In genomic region chr9:28281025-28281424, GRCm38 (mm10) we compare ENCODE assay signal across 17 mouse cellular contexts.
DNase-seq lines count a peak whose midpoint lies in the region; ATAC-seq and TF ChIP-seq lines count a peak whose summit lies in the region.
"Had no signal": no experiment of that assay in that cellular context is flagged by ENCODE, and none has a peak within 500 bp of the region (broad histone marks: within the 10 kb centered on the region; RNA-seq: fewer than 3 reads in every experiment).

No protein-coding gene starts in this region.

- TF ChIP-seq POLR2A in heart, adult 2 months (IDR thresholded peaks at IDR 0.05; ENCODE audit: insufficient read depth, low read depth, low read length): no peak

- H3K79me2 ChIP-seq in heart, adult 2 months (replicated peaks; ENCODE audit: control insufficient read depth, insufficient read depth, low read length): no peaks in the 10 kb centered on the region

- no peak overlapping the region for H3K27ac ChIP-seq in hindbrain, embryonic 15.5 days (replicated peaks)
- no peak overlapping the region for H3K27ac ChIP-seq in hindbrain, embryonic 12.5 days
- peak overlapping the region; percentile 36 for H3K27ac ChIP-seq in heart, adult 2 months
- H3K27ac ChIP-seq: forebrain, embryonic 12.5 days; heart, embryonic 13.5 days; hindbrain, postnatal 0 days; limb, embryonic 13.5 days; liver, embryonic 14.5 days; midbrain, embryonic 13.5 days had no signal

- H3K9me3 ChIP-seq in hindbrain, embryonic 15.5 days: no peaks in the 10 kb centered on the region
- H3K9me3 ChIP-seq in hindbrain, embryonic 12.5 days (replicated peaks): no peaks in the 10 kb centered on the region
- H3K9me3 ChIP-seq: forebrain, embryonic 12.5 days; heart, embryonic 13.5 days; limb, embryonic 13.5 days; midbrain, embryonic 13.5 days had no signal

- intact Hi-C loops in heart, adult 2 months (cut with DNase I): no loop called here
- intact Hi-C loops in heart, postnatal 14 days (cut with DNase I): no loop called here

- ATAC-seq in hindbrain, embryonic 15.5 days (ENCODE audit: low FRiP score, low read depth): 0 out of 2 replicates have a peak, but pooled peaks have one; percentile 48
- no peak for ATAC-seq in hindbrain, embryonic 12.5 days (ENCODE audit: low FRiP score)
- ATAC-seq: hindbrain, postnatal 0 days; midbrain, embryonic 13.5 days had no signal

- H3K4me1 ChIP-seq in hindbrain, embryonic 15.5 days (replicated peaks): peaks cover 9% of the 10 kb centered on the region; the same call in 1 of the 2 replicates
- peaks cover 3% of the 10 kb centered on the region for H3K4me1 ChIP-seq in hindbrain, embryonic 12.5 days
- H3K4me1 ChIP-seq in heart, adult 2 months (ENCODE audit: control insufficient read depth, insufficient read depth, low read length): peaks cover 4% of the 10 kb centered on the region; the same call in 1 of the 2 replicates
- H3K4me1 ChIP-seq: forebrain, embryonic 12.5 days; limb, embryonic 13.5 days had no signal

- H3K9ac ChIP-seq in hindbrain, embryonic 15.5 days: no peak overlapping the region
- H3K9ac ChIP-seq in hindbrain, embryonic 12.5 days: no peak overlapping the region
- no peak overlapping the region for H3K9ac ChIP-seq in heart, adult 2 months (ENCODE audit: low read depth, low read length)
- H3K9ac ChIP-seq: forebrain, embryonic 12.5 days; heart, embryonic 13.5 days; limb, embryonic 13.5 days; liver, embryonic 14.5 days; midbrain, embryonic 13.5 days had no signal

- peak; percentile 63 for DNase-seq in brain, adult 2 months (ENCODE audit: low read depth, low spot score)
- DNase-seq in heart, adult 2 months: peak; percentile 37 to 50
- peak; percentile 13 to 41 for DNase-seq in heart, postnatal 14 days
- DNase-seq in natural killer cell, adult 2 months (ENCODE audit: low spot score in 2 of 2): no peak
- no peak for DNase-seq in testis, postnatal 10 days (ENCODE audit: low spot score)
- DNase-seq: cerebellum, postnatal 10 days; embryo, embryonic 11 days; kidney, adult 18-20 months; kidney, postnatal 10 days had no signal

- H3K27me3 ChIP-seq in hindbrain, embryonic 15.5 days: no peaks in the 10 kb centered on the region
- H3K27me3 ChIP-seq in hindbrain, embryonic 12.5 days: no peaks in the 10 kb centered on the region
- H3K27me3 ChIP-seq in heart, adult 2 months (ENCODE audit: control insufficient read depth, insufficient read depth, low read length): no peaks in the 10 kb centered on the region
- H3K27me3 ChIP-seq: forebrain, embryonic 12.5 days; heart, embryonic 13.5 days; midbrain, embryonic 13.5 days had no signal

- H3K36me3 ChIP-seq in hindbrain, embryonic 15.5 days: no peaks in the 10 kb centered on the region
- H3K36me3 ChIP-seq in hindbrain, embryonic 12.5 days: no peaks in the 10 kb centered on the region
- H3K36me3 ChIP-seq in heart, adult 2 months (ENCODE audit: control insufficient read depth, insufficient read depth, low read length): no peaks in the 10 kb centered on the region
- H3K36me3 ChIP-seq: forebrain, embryonic 12.5 days; heart, embryonic 13.5 days; limb, embryonic 13.5 days; midbrain, embryonic 13.5 days had no signal

- no peak overlapping the region for H3K4me3 ChIP-seq in hindbrain, embryonic 15.5 days
- H3K4me3 ChIP-seq in hindbrain, embryonic 12.5 days: no peak overlapping the region
- H3K4me3 ChIP-seq in heart, adult 2 months: no peak overlapping the region
- H3K4me3 ChIP-seq: forebrain, embryonic 12.5 days; heart, embryonic 13.5 days; limb, embryonic 13.5 days; midbrain, embryonic 13.5 days had no signal

- no peak overlapping the region for H3K4me2 ChIP-seq in hindbrain, embryonic 15.5 days
- no peak overlapping the region for H3K4me2 ChIP-seq in hindbrain, embryonic 12.5 days (replicated peaks)
- H3K4me2 ChIP-seq: forebrain, embryonic 12.5 days; heart, embryonic 13.5 days; limb, embryonic 13.5 days; midbrain, embryonic 13.5 days had no signal

- no peak for TF ChIP-seq CTCF in heart, adult 2 months (IDR thresholded peaks at IDR 0.05)

- TF ChIP-seq EP300 in heart, adult 2 months (IDR thresholded peaks at IDR 0.05; ENCODE audit: insufficient read depth, low read depth, low read length): peak; percentile 69; the same call in 1 of the 2 replicates

- 28% methylated on average over 3 of the region's 3 CpGs for WGBS in hindbrain, embryonic 15.5 days
- WGBS in hindbrain, embryonic 12.5 days: 64% methylated on average over 3 of the region's 3 CpGs
- 26% methylated on average over 3 of the region's 3 CpGs for WGBS in heart, adult 2 months

Comparison
In these comparisons a context has a peak if more than half of its experiments do, and no peak if none do; other contexts are left out.
1. DNase-seq: peak in brain, adult 2 months (single experiment), heart, adult 2 months (2 of 2) and heart, postnatal 14 days (2 of 2); none in natural killer cell, adult 2 months (0 of 2) and testis, postnatal 10 days (single experiment).